ENCODE assay signal across 12 mouse cellular contexts in the genomic region with DNA sequence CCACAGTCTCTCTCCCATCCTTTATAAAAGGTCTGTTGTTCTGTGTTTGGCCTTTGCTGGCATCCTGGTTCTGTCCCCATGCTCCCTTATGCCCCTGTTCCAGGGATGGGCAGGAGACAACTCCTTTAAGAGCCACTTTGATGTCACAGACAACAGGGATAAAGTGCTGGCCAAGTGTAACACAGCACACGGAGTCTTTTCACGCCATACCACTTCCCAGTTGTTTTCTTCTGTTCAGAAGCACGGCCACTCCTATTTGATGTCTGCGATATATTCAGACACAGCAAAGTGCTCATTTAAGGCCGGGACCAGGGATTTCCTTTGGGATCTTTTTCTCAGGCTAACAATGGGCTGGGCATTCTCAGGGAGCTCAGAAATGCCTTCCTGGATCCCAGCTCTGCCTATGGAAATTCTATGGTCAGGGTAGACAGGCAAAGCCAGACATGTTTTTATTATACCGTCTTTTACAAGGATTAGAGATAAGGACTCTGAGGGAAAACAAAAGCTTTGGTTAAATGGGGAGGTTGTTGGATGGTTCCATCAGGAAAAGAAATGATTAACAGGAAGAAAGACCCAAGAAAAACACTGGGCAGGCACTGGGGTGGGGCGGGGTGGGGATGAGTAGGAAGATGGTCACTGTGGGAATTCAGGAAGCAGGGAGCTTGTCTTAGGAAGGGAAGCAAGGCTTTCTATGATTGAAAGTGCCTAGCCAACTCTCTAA.
DNase-seq lines count a peak whose midpoint lies in the region; ATAC-seq and TF ChIP-seq lines count a peak whose summit lies in the region.
"Had no signal": no experiment of that assay in that cellular context is flagged by ENCODE, and none has a peak within 500 bp of the region (broad histone marks: within the 10 kb centered on the region; RNA-seq: fewer than 3 reads in every experiment).

No protein-coding gene starts in this region.

- 26% methylated on average over 7 of the region's 7 CpGs for WGBS in kidney, postnatal 0 days
- 91% methylated on average over 7 of the region's 7 CpGs for WGBS in thymus, adult 2 months

- H3K27me3 ChIP-seq in kidney, postnatal 0 days (ENCODE audit: insufficient read depth, low read length): no peaks in the 10 kb centered on the region
- no peaks in the 10 kb centered on the region for H3K27me3 ChIP-seq in thymus, adult 2 months (ENCODE audit: control insufficient read depth, insufficient read depth, low read length)
- H3K27me3 ChIP-seq: embryonic facial prominence, embryonic 13.5 days had no signal

- no peak for TF ChIP-seq CTCF in gastrocnemius, adult 2 months (IDR thresholded peaks at IDR 0.05)
- TF ChIP-seq CTCF in kidney, postnatal 0 days (IDR thresholded peaks at IDR 0.05; ENCODE audit: low read depth): no peak
- no peak for TF ChIP-seq CTCF in thymus, adult 2 months (IDR thresholded peaks at IDR 0.05; ENCODE audit: borderline replicate concordance, control insufficient read depth, extremely low read depth, insufficient read depth, low read length, poor library complexity)

- DNase-seq in gastrocnemius, adult 2 months: no peak
- DNase-seq in gastrocnemius, postnatal 4 days (ENCODE audit: low spot score in 2 of 2): no peak
- no peak for DNase-seq in kidney, postnatal 0 days (ENCODE audit: low spot score)
- no peak for DNase-seq in kidney, adult 9 months
- DNase-seq in thymus, adult 2 months: no peak
- no peak for DNase-seq in thymus, postnatal 0 days (ENCODE audit: low spot score)
- DNase-seq in yolk sac, embryonic 10.5 days (ENCODE audit: low spot score): peak; percentile 13
- DNase-seq: kidney, postnatal 4 days; left cerebral cortex, postnatal 4 days had no signal

- TF ChIP-seq POLR2A in thymus, adult 2 months (IDR thresholded peaks at IDR 0.05; ENCODE audit: control insufficient read depth, extremely low read depth, insufficient read depth, low read length, poor library complexity): no peak

- no peaks in the 10 kb centered on the region for H3K9me3 ChIP-seq in kidney, postnatal 0 days (replicated peaks; ENCODE audit: low read length)
- H3K9me3 ChIP-seq: embryonic facial prominence, embryonic 13.5 days; megakaryocyte, embryonic 14.5 days had no signal

- peaks cover 6% of the 10 kb centered on the region; the same call in 1 of the 2 replicates for H3K4me1 ChIP-seq in kidney, postnatal 0 days (replicated peaks; ENCODE audit: insufficient read depth, low read length)
- H3K4me1 ChIP-seq in thymus, adult 2 months (replicated peaks; ENCODE audit: control insufficient read depth, insufficient read depth, low read length): peaks cover 54% of the 10 kb centered on the region
- H3K4me1 ChIP-seq: megakaryocyte, embryonic 14.5 days had no signal

- no peaks in the 10 kb centered on the region for H3K36me3 ChIP-seq in kidney, postnatal 0 days (ENCODE audit: insufficient read depth, low read length)
- peaks cover 75% of the 10 kb centered on the region for H3K36me3 ChIP-seq in thymus, adult 2 months (ENCODE audit: control insufficient read depth, insufficient read depth, low read length)
- H3K36me3 ChIP-seq: embryonic facial prominence, embryonic 13.5 days had no signal

- no peak overlapping the region for H3K4me3 ChIP-seq in gastrocnemius, adult 2 months
- H3K4me3 ChIP-seq in kidney, postnatal 0 days (replicated peaks; ENCODE audit: low read depth, low read length): no peak overlapping the region
- peak overlapping the region; percentile 29; the same call in 1 of the 2 replicates for H3K4me3 ChIP-seq in thymus, adult 2 months (ENCODE audit: control insufficient read depth, insufficient read depth, low read length)
- H3K4me3 ChIP-seq: embryonic facial prominence, embryonic 13.5 days; megakaryocyte, embryonic 14.5 days had no signal

- ATAC-seq in kidney, postnatal 0 days (replicated peaks; ENCODE audit: low FRiP score, low read depth): no peak
- no peak for ATAC-seq in inflammation-experienced regulatory T-cells, adult 6 months

- H3K9ac ChIP-seq in kidney, postnatal 0 days (ENCODE audit: low read depth, low read length): no peak overlapping the region
- H3K9ac ChIP-seq: embryonic facial prominence, embryonic 13.5 days had no signal

- H3K4me2 ChIP-seq in kidney, postnatal 0 days (ENCODE audit: low read length): no peak overlapping the region
- H3K4me2 ChIP-seq: embryonic facial prominence, embryonic 13.5 days had no signal

- H3K27ac ChIP-seq in gastrocnemius, adult 2 months: peak overlapping the region; percentile 72
- 0 out of 2 replicates have a peak overlapping the region, but pooled peaks have one; percentile 3 for H3K27ac ChIP-seq in kidney, postnatal 0 days
- H3K27ac ChIP-seq in thymus, adult 2 months (ENCODE audit: control insufficient read depth, insufficient read depth, low read length): peak overlapping the region; percentile 57
- H3K27ac ChIP-seq: embryonic facial prominence, embryonic 13.5 days had no signal

- intact Hi-C loops in gastrocnemius, adult 2 months (cut with DNase I): no loop called here

Comparison
In these comparisons a context has a peak if more than half of its experiments do, and no peak if none do; other contexts are left out.
1. H3K27ac ChIP-seq: peak in every context shown above with its lines; median percentile 72 in gastrocnemius, adult 2 months; 57 in thymus, adult 2 months; 3 in kidney, postnatal 0 days.